Mouse (Mus musculus) yolk sac, embryonic 10.5 days (tissue): ENCODE data around the gene Rapgef4.

ENCODE experiments used
- DNase-seq: peaks from one replicate; pipeline ENCODE4 v3.0.0-alpha.2; 2017; ENCODE audit warnings: low spot score

The Rapgef4 gene

GRCm38 (mm10) chr2:71982868-71983597, 2.0 kb downstream of the Rapgef4 start:
- DNase-seq = no peak

- DNase-seq = no peak
These were observed 4.7 kb downstream of the Rapgef4 start for GRCm38 (mm10) chr2:71985730-71986129.

GRCm38 (mm10) chr2:71986276-71986848, 5.3 kb downstream of the Rapgef4 start:
- DNase-seq = no peak

GRCm38 (mm10) chr2:71988572-71988971, 7.5 kb downstream of the Rapgef4 start:
- no peak for DNase-seq

GRCm38 (mm10) chr2:71992129-71992528, 11.1 kb downstream of the Rapgef4 start:
- DNase-seq = no peak

- DNase-seq = no peak
These were observed 12.8 kb downstream of the Rapgef4 start for GRCm38 (mm10) chr2:71993729-71994423.

GRCm38 (mm10) chr2:71998531-71998930, 17.5 kb downstream of the Rapgef4 start:
- no peak for DNase-seq

- no peak for DNase-seq
These were observed 19.1 kb downstream of the Rapgef4 start for GRCm38 (mm10) chr2:72000102-72000501.

GRCm38 (mm10) chr2:72002843-72003370, 21.9 kb downstream of the Rapgef4 start:
- no peak for DNase-seq

- no peak for DNase-seq
These were observed 22.9 kb downstream of the Rapgef4 start for GRCm38 (mm10) chr2:72003756-72004525.

GRCm38 (mm10) chr2:72005051-72005450, 24.0 kb downstream of the Rapgef4 start:
- no peak for DNase-seq

- DNase-seq = no peak
These were observed 28.6 kb downstream of the Rapgef4 start for GRCm38 (mm10) chr2:72009446-72010218.

GRCm38 (mm10) chr2:72015366-72015765, 34.3 kb downstream of the Rapgef4 start:
- DNase-seq = no peak

- DNase-seq = no peak
These were observed 35.0 kb downstream of the Rapgef4 start for GRCm38 (mm10) chr2:72016013-72016412.

GRCm38 (mm10) chr2:72017168-72017567, 36.1 kb downstream of the Rapgef4 start:
- DNase-seq = no peak

GRCm38 (mm10) chr2:72018736-72019135, 37.7 kb downstream of the Rapgef4 start:
- DNase-seq = no peak

GRCm38 (mm10) chr2:72020755-72021154, 39.7 kb downstream of the Rapgef4 start:
- DNase-seq = no peak

GRCm38 (mm10) chr2:72021440-72021839, 40.4 kb downstream of the Rapgef4 start:
- DNase-seq = no peak

- DNase-seq = no peak
These were observed 40.8 kb downstream of the Rapgef4 start for GRCm38 (mm10) chr2:72021845-72022244.

- DNase-seq = no peak
These were observed 42.8 kb downstream of the Rapgef4 start for GRCm38 (mm10) chr2:72023791-72024190.

GRCm38 (mm10) chr2:72025660-72026059, 44.6 kb downstream of the Rapgef4 start:
- no peak for DNase-seq
